Mouse (Mus musculus) lung, adult 2 months (tissue): ENCODE data around the gene Acly. TPM values are rescaled to one million over a fixed set of nuclear protein-coding genes. Genes with fewer than 3 reads are reported as not detected.

Experiments used
- DNase-seq: peaks from one replicate; pipeline ENCODE4 v3.0.0; 2022
- H3K4me1 ChIP-seq: fragments of 200-500 bp; 2 replicates; pipeline ENCODE4 v1.6.1; 2011; ENCODE audit warnings: low read length; ENCODE audit not compliant: control insufficient read depth, insufficient read depth
- H3K4me3 ChIP-seq: fragments of 200-500 bp; replicated peaks from 2 replicates; pipeline ENCODE3; 2011; ENCODE audit warnings: low read depth, mild to moderate bottlenecking, control low read depth, low read length; ENCODE audit errors: extremely low read depth
- CTCF ChIP-seq: fragments of 200-500 bp; IDR thresholded peaks from 2 replicates; pipeline ENCODE4 v1.5.1; 2011; ENCODE audit warnings: mild to moderate bottlenecking, low read length, control low read depth; ENCODE audit not compliant: insufficient read depth
- POLR2A ChIP-seq: fragments of 200-500 bp; IDR thresholded peaks from 2 replicates; pipeline ENCODE4 v1.6.1; 2011; ENCODE audit warnings: low read depth, mild to moderate bottlenecking, control low read depth, low read length, borderline replicate concordance; ENCODE audit errors: extremely low read depth
- WGBS: fragments of 180-500 bp; shearing (Covaris S2); methylation state at CpG from one replicate; pipeline ENCODE4 v1.1.7; 2018; 5-methylcytosine and 5-hydroxymethylcytosine counted together
- polyA plus RNA-seq: library from polyadenylated mRNA; depleted of rRNA; stranded (reverse); fragments of >200 nt; gene quantifications from 2 replicates; pipeline ENCODE4 v1.2.3, GENCODE M21; 2012

The Acly gene
- polyA plus RNA-seq, 1 experiment = 217 TPM

DNA sequence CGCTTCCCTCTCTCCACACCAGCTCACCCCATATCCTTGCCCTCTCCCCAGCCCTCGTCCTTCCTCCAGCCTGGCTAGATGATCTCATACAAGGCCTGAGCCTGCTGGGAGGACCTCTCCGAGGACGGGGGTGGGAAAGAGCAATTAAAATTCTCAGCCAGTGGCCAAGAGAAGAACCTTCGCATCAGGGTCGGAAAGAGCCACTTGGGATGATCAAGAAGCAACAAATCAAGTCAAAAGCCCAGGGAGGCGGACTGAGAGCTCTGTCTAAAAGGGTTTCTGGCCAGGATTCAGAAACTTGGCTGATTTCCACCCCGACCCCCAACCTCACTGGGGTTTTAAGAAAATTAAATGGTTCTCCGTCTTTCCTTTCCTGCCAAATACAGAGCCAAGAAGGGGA is 11.5 kb downstream of the Acly start:
- no peak for DNase-seq
- H3K4me1 ChIP-seq = no peaks in the 10 kb centered on the region
- no peak overlapping the region for H3K4me3 ChIP-seq
- 81% methylated on average over 9 of the region's 9 CpGs for WGBS
- no peak for TF ChIP-seq POLR2A
- TF ChIP-seq CTCF = no peak

DNA sequence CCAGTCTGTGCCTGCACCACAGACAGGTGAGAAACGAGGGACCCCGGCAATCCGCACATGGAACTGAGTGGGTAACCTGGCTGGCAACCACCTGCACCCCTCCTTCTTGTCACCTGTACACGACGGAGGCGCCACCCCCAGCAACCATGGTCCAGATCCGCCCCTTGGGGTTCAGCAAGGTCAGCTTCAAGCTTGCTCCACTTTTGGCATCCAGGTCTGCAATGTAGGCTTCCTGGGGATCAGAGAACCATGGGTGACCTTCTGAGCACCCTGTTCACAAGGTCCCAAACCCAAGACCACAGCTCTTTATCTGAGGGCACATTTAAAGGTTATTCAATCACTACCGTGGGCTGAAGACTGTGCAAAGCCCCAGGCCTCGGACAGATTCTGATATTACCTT is 12.0 kb downstream of the Acly start:
- TF ChIP-seq POLR2A (no peak), CTCF (no peak)
- Histone ChIP-seq H3K4me1 (no peaks in the 10 kb centered on the region), H3K4me3 (no peak overlapping the region)
- DNase-seq = no peak
- WGBS = 87% methylated on average over 9 of the region's 9 CpGs

DNA sequence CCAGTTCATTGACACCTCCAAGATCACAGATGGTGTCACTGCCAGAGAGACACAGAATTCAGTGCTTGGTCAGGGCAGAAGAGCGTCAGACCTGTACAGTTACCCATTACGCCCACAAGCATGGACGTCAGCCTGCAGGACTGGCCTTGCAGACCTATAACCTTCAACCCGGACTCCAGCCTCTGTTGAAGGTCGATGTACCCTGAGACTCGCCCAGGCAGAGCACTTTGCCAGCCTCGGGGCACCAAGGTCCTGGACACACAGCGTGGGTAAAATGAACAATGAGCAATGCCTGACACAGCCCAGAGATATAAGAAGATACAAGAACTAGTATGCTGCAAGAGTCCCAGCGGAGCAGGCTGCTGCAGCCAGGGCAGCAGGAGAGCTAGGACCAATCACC is 12.7 kb downstream of the Acly start:
- no peak for DNase-seq
- WGBS = 91% methylated on average over 9 of the region's 9 CpGs
- Histone ChIP-seq H3K4me3 (no peak overlapping the region), H3K4me1 (no peaks in the 10 kb centered on the region)
- TF ChIP-seq POLR2A (no peak), CTCF (no peak)

DNA sequence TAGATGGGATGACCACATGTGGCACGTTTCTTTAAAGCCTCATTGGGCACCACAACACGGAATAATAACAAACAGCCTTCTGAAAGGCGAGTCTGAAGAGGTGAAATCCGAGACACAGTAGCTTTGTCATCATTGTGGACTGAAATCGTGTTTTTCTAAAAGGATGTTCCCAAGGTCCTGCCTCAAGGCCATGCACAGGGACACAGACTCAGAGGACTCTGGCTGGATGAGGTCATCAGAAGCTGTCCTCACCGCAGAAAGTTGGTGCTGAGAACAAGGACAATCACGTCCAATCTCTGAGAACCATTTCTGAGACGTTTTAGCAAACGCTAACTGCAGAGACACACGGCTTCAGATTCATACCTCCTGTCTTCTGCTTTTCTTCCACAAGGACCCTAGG is 14.1 kb downstream of the Acly start:
- Histone ChIP-seq H3K4me3 (no peak overlapping the region), H3K4me1 (no peaks in the 10 kb centered on the region)
- no peak for DNase-seq
- WGBS = 81% methylated on average over 10 of the region's 10 CpGs
- no peak for TF ChIP-seq POLR2A
- TF ChIP-seq CTCF = no peak

DNA sequence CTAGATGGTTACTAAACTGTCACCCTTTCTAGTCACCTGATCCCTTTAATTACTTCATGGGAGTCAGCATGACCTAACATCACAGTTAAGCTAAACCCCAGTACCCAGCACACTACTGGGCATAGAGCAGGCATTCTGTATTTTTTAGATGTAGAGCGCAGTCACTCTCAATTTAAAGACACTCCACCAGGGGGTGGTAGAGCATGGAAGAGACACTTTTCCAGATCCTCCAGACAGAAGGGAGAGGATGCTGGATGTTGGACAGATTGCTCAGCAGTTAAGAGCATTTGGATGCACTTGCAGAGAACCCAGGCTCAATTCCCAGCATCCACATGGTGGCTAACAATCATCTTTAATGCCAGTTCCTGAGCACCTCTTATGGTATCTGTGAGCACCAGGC is 15.4 kb downstream of the Acly start:
- H3K4me1 ChIP-seq = no peaks in the 10 kb centered on the region
- 84% methylated on average over 1 of the region's 1 CpGs for WGBS
- no peak overlapping the region for H3K4me3 ChIP-seq
- TF ChIP-seq CTCF = no peak
- no peak for TF ChIP-seq POLR2A
- no peak for DNase-seq

DNA sequence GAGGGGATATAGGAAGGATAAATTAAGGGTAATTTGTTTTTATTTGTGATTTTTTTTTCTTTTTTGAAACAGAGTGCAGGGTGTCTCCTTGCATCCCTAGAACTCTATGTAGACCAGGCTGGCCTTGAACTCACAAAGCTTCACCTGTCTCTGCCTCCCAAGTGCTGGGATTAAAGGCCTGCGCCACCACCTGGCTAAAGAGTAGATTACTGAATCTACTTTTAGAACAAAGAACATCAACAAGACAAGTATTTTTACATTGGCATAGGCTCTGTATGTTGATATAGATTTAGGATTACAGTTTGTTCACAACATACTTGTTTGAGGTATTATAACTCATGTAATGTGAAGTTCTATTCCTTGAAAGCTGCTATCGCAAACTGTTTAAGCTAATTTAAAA is 17.2 kb downstream of the Acly start:
- no peaks in the 10 kb centered on the region for H3K4me1 ChIP-seq
- no peak for DNase-seq
- H3K4me3 ChIP-seq = no peak overlapping the region
- 94% methylated on average over 2 of the region's 2 CpGs for WGBS
- TF ChIP-seq POLR2A = no peak
- no peak for TF ChIP-seq CTCF

DNA sequence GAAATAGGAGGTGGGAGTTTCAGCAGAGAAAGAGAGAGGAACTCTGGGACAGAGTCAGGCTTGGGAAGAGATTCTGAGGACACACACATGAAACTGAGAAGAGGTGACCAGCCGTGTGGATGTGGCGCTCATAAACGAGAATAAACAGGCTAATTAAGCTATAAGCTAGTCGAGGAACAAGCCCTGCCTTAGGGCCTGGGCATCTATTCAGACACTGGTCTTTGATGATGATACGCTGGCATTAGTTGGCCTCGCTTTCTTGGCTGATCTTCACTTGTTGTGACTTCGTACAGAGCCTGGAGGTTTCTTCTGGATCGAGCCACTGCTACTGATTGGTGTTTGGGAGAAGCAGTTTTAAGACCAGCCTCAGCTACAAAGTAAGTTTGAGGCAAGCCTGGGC is 21.8 kb downstream of the Acly start:
- Histone ChIP-seq H3K4me1 (no peaks in the 10 kb centered on the region), H3K4me3 (no peak overlapping the region)
- TF ChIP-seq CTCF (no peak), POLR2A (no peak)
- WGBS = 96% methylated on average over 8 of the region's 8 CpGs
- no peak for DNase-seq

DNA sequence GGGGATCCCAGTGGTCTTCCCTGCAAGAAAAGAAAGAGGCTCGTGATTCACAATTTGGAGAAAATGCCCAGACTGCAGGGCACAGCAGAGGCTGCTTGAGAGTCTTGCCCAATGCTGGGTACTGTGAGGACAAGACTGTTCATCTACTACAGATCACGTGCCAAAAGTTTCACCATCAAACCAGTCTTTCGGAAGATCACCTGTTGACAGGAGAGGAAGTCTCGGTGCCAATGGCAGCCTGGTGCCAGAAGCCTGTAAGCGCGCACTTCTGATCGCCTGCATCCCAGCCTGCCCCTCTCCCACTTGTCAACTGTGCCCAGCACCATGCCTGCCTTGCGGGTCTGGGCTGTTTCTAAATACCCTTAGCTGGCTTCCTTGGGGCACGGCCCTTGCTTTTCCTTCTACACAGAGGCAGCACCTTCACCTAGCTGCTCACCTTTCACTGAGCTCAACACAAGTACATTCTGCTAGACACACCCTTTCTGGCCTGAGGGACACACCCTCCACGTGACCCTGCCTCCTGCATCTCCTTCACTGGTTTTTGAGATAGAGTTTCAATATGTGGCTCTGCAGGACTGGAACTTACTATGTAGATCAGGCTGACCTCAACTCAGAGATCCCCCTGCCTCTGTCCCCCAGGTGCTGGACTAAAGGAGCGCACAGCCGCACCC is 22.7 kb downstream of the Acly start:
- 84% methylated on average over 12 of the region's 12 CpGs for WGBS
- H3K4me3 ChIP-seq = no peak overlapping the region
- DNase-seq = no peak
- no peaks in the 10 kb centered on the region for H3K4me1 ChIP-seq
- TF ChIP-seq CTCF (no peak), POLR2A (no peak)

DNA sequence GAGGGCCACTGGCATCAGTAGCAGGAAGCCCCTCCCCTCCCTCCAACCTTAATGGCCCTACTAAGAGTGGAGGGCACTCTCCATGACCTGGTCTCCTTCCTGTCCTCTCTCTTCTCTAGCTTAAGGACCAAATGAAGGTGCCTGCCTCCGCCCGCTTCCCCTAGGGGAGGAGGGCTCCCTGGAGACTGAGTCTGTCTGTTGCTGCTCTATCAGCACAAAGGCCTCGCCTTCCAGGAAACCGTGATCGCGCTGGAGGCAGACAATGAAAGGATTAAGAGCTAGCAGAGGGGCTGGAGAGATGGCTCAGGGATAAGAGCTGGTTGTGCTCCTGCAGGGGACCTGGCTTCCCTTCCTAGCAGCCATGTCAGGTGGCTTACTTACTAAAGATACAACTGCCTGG is 26.5 kb downstream of the Acly start:
- TF ChIP-seq POLR2A (no peak), CTCF (no peak)
- H3K4me3 ChIP-seq = no peak overlapping the region
- no peak for DNase-seq
- H3K4me1 ChIP-seq = no peaks in the 10 kb centered on the region
- WGBS = 45% methylated on average over 6 of the region's 6 CpGs

DNA sequence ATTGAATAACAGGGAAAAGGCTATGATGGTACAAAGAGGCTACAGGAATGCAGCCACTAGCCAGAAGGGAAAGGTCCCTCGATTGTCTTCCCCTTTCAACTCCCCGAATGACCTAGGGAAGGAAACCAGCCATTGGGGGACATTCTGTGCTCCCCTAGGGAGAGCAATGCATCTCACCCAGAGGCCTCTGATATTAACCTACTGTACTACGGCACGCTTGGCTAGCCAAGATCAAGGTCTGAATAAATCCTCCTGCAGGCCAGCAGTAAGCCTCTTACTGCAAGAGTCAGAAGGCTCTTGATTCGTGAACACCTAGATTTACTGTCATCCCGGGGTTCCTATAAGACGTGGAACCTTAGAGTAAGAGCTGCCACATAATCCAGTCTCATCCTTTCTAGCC is 27.1 kb downstream of the Acly start:
- Histone ChIP-seq H3K4me1 (no peaks in the 10 kb centered on the region), H3K4me3 (no peak overlapping the region)
- DNase-seq = no peak
- WGBS = 86% methylated on average over 7 of the region's 7 CpGs
- no peak for TF ChIP-seq POLR2A
